Mouse (Mus musculus) kidney, adult 2 months (tissue): Measurements from ENCODE around the gene Xrra1.

Experiments used
- CTCF ChIP-seq: fragments of 200-500 bp; conservative IDR thresholded peaks from 2 replicates; pipeline ENCODE4 v1.5.1; 2011; ENCODE audit warnings: low read depth, mild to moderate bottlenecking, control low read depth, low read length, moderate library complexity, mixed read lengths; ENCODE audit not compliant: insufficient read depth, insufficient read length
- POLR2A ChIP-seq: fragments of 200-500 bp; IDR thresholded peaks from one replicate; pipeline ENCODE4 v1.6.1; 2011; ENCODE audit warnings: low read depth, low read length, control low read depth

GRCm38 (mm10) chr7:99916741-99917319 is 57.9 kb downstream of the Xrra1 start:
- TF ChIP-seq CTCF, result peak; percentile 58
- TF ChIP-seq POLR2A, result no peak
